Mouse (Mus musculus): Measurements from ENCODE around the gene Acss3. TPM values are rescaled to one million over a fixed set of nuclear protein-coding genes. Genes with fewer than 3 reads are reported as not detected.

Gene Acss3
- polyA plus RNA-seq, 1 experiment: not detected

GRCm38 (mm10) chr10:107040378-107040777 is 83.1 kb downstream of the Acss3 start:
- H3K27ac ChIP-seq (ENCODE audit: insufficient read depth, low read depth, low read length): no peak overlapping the region
- no peak overlapping the region for H3K4me3 ChIP-seq (ENCODE audit: insufficient read depth, low read depth, low read length)
- no peaks in the 10 kb centered on the region for H3K4me1 ChIP-seq (ENCODE audit: control insufficient read depth, insufficient read depth, low read length)
- WGBS: 86% methylated on average over 6 of the region's 6 CpGs
- no peak for TF ChIP-seq POLR2A (IDR thresholded peaks at IDR 0.05; ENCODE audit: insufficient read depth, low read depth, low read length)
- no peak for TF ChIP-seq CTCF (IDR thresholded peaks at IDR 0.05; ENCODE audit: insufficient read depth, low read depth, low read length)

- no peak overlapping the region for H3K4me3 ChIP-seq (ENCODE audit: insufficient read depth, low read depth, low read length)
- no peaks in the 10 kb centered on the region for H3K4me1 ChIP-seq (ENCODE audit: control insufficient read depth, insufficient read depth, low read length)
- WGBS: 86% methylated on average over 4 of the region's 4 CpGs
- TF ChIP-seq POLR2A (IDR thresholded peaks at IDR 0.05; ENCODE audit: insufficient read depth, low read depth, low read length) (no peak), CTCF (IDR thresholded peaks at IDR 0.05; ENCODE audit: insufficient read depth, low read depth, low read length) (no peak)
- no peak overlapping the region for H3K27ac ChIP-seq (ENCODE audit: insufficient read depth, low read depth, low read length)
Measured at GRCm38 (mm10) chr10:107039211-107039610, 84.3 kb downstream of the Acss3 start.

- 48% methylated on average over 4 of the region's 4 CpGs for WGBS
- Histone ChIP-seq H3K4me3 (ENCODE audit: insufficient read depth, low read depth, low read length) (no peak overlapping the region), H3K4me1 (ENCODE audit: control insufficient read depth, insufficient read depth, low read length) (no peaks in the 10 kb centered on the region), H3K27ac (ENCODE audit: insufficient read depth, low read depth, low read length) (no peak overlapping the region)
- TF ChIP-seq POLR2A (IDR thresholded peaks at IDR 0.05; ENCODE audit: insufficient read depth, low read depth, low read length): no peak
- no peak for TF ChIP-seq CTCF (IDR thresholded peaks at IDR 0.05; ENCODE audit: insufficient read depth, low read depth, low read length)
Measured at GRCm38 (mm10) chr10:107024254-107024653, 99.2 kb downstream of the Acss3 start.

- no peak overlapping the region for H3K4me3 ChIP-seq (ENCODE audit: insufficient read depth, low read depth, low read length)
- H3K4me1 ChIP-seq (ENCODE audit: control insufficient read depth, insufficient read depth, low read length): no peaks in the 10 kb centered on the region
- H3K27ac ChIP-seq (ENCODE audit: insufficient read depth, low read depth, low read length): no peak overlapping the region
- no peak for TF ChIP-seq POLR2A (IDR thresholded peaks at IDR 0.05; ENCODE audit: insufficient read depth, low read depth, low read length)
- no peak for TF ChIP-seq CTCF (IDR thresholded peaks at IDR 0.05; ENCODE audit: insufficient read depth, low read depth, low read length)
- 87% methylated on average over 5 of the region's 5 CpGs for WGBS
Measured at GRCm38 (mm10) chr10:107021118-107021517, 102.3 kb downstream of the Acss3 start.

GRCm38 (mm10) chr10:107011142-107011541 is 112.3 kb downstream of the Acss3 start:
- H3K4me1 ChIP-seq (ENCODE audit: control insufficient read depth, insufficient read depth, low read length): no peaks in the 10 kb centered on the region
- no peak overlapping the region for H3K27ac ChIP-seq (ENCODE audit: insufficient read depth, low read depth, low read length)
- 13% methylated on average over 2 of the region's 2 CpGs for WGBS
- TF ChIP-seq CTCF (IDR thresholded peaks at IDR 0.05; ENCODE audit: insufficient read depth, low read depth, low read length): no peak
- TF ChIP-seq POLR2A (IDR thresholded peaks at IDR 0.05; ENCODE audit: insufficient read depth, low read depth, low read length): no peak
- no peak overlapping the region for H3K4me3 ChIP-seq (ENCODE audit: insufficient read depth, low read depth, low read length)

GRCm38 (mm10) chr10:106998052-106998625 is 125.3 kb downstream of the Acss3 start:
- TF ChIP-seq POLR2A (IDR thresholded peaks at IDR 0.05; ENCODE audit: insufficient read depth, low read depth, low read length) (no peak), CTCF (IDR thresholded peaks at IDR 0.05; ENCODE audit: insufficient read depth, low read depth, low read length) (no peak)
- H3K4me3 ChIP-seq (ENCODE audit: insufficient read depth, low read depth, low read length): no peak overlapping the region
- no peaks in the 10 kb centered on the region for H3K4me1 ChIP-seq (ENCODE audit: control insufficient read depth, insufficient read depth, low read length)
- 43% methylated on average over 2 of the region's 2 CpGs for WGBS
- H3K27ac ChIP-seq (ENCODE audit: insufficient read depth, low read depth, low read length): no peak overlapping the region

GRCm38 (mm10) chr10:106989478-106989877 is 134.0 kb downstream of the Acss3 start:
- no peak overlapping the region for H3K4me3 ChIP-seq (ENCODE audit: insufficient read depth, low read depth, low read length)
- H3K4me1 ChIP-seq (ENCODE audit: control insufficient read depth, insufficient read depth, low read length): no peaks in the 10 kb centered on the region
- TF ChIP-seq POLR2A (IDR thresholded peaks at IDR 0.05; ENCODE audit: insufficient read depth, low read depth, low read length) (no peak), CTCF (IDR thresholded peaks at IDR 0.05; ENCODE audit: insufficient read depth, low read depth, low read length) (no peak)
- WGBS: 65% methylated on average over 4 of the region's 4 CpGs
- H3K27ac ChIP-seq (ENCODE audit: insufficient read depth, low read depth, low read length): no peak overlapping the region

GRCm38 (mm10) chr10:106975193-106976141 is 148.0 kb downstream of the Acss3 start:
- no peak for TF ChIP-seq POLR2A (IDR thresholded peaks at IDR 0.05; ENCODE audit: insufficient read depth, low read depth, low read length)
- no peak for TF ChIP-seq CTCF (IDR thresholded peaks at IDR 0.05; ENCODE audit: insufficient read depth, low read depth, low read length)
- no peak overlapping the region for H3K4me3 ChIP-seq (ENCODE audit: insufficient read depth, low read depth, low read length)
- no peak overlapping the region for H3K27ac ChIP-seq (ENCODE audit: insufficient read depth, low read depth, low read length)
- H3K4me1 ChIP-seq (ENCODE audit: control insufficient read depth, insufficient read depth, low read length): no peaks in the 10 kb centered on the region
- WGBS: 44% methylated on average over 13 of the region's 13 CpGs

- no peak overlapping the region for H3K27ac ChIP-seq (ENCODE audit: insufficient read depth, low read depth, low read length)
- TF ChIP-seq CTCF (IDR thresholded peaks at IDR 0.05; ENCODE audit: insufficient read depth, low read depth, low read length) (no peak), POLR2A (IDR thresholded peaks at IDR 0.05; ENCODE audit: insufficient read depth, low read depth, low read length) (no peak)
- H3K4me3 ChIP-seq (ENCODE audit: insufficient read depth, low read depth, low read length): no peak overlapping the region
- H3K4me1 ChIP-seq (ENCODE audit: control insufficient read depth, insufficient read depth, low read length): no peaks in the 10 kb centered on the region
- WGBS: 76% methylated on average over 3 of the region's 3 CpGs
Measured at GRCm38 (mm10) chr10:106959026-106959425, 164.4 kb downstream of the Acss3 start.

Data from olfactory bulb, adult 2 months (tissue).